Mouse (Mus musculus) stomach, postnatal 0 days (tissue): ENCODE measurements around the gene Ggta1.

ENCODE experiments used
- CTCF ChIP-seq: IDR thresholded peaks from 2 replicates; pipeline ENCODE4 v1.5.1; 2016; ENCODE audit warnings: antibody characterized with exemption, low read depth, mild to moderate bottlenecking, moderate library complexity
- EP300 ChIP-seq: optimal IDR thresholded peaks from 2 replicates; pipeline ENCODE3; 2016; ENCODE audit warnings: antibody characterized with exemption

DNA sequence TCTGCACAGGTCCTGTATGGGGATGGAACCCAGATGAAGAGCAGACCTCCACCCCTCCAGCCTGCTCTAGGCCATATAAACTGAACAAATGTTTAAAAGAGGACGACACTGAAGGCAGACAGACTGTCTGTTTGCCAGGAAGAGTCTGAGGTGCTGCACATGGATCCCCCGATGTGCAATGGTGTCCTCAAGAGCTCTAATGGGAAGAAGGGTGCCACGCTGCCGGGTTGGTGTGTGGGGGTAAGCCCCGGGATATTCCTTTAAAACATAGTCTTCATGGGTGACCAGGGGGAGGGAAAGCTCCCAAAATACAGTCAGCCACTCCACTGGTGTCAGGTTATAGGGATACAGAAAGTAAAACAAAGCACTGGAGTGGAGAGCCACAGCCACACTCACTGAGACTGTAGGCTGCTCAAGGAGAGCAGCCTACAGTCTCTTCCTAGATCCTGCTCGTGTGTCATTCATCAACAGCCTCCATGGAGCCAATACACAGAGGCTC, 18.2 kb downstream of the Ggta1 start:
- TF ChIP-seq CTCF (no peak), EP300 (no peak)
